Mouse (Mus musculus) CH12.LX (cell line): ENCODE measurements at regions not wholly inside any gene's neighbourhood (a gene's known extent, or its start where the extent isn't known, plus 50 kb on each side); places are given as distances from the start of the nearest gene placed in this dataset.

Experiments used
- DNase-seq: peaks from one replicate; pipeline ENCODE4 v3.0.0-alpha.2; 2013; ENCODE audit errors: extremely low read depth
- H3K27ac ChIP-seq: 2 replicates; pipeline ENCODE4 v1.5.1; 2012; ENCODE audit warnings: low read depth, mild to moderate bottlenecking, control low read depth, moderate library complexity; ENCODE audit not compliant: insufficient read depth
- H3K27me3 ChIP-seq: replicated peaks from 2 replicates; pipeline ENCODE3; 2012; ENCODE audit warnings: inconsistent platforms
- H3K36me3 ChIP-seq, 2 experiments: replicated peaks in 1 of 2; 2 replicates each; pipeline versions ENCODE3 to v1.6.1; 2012; ENCODE audit warnings: inconsistent platforms in 1 of 2, low read length in 1 of 2, mild to moderate bottlenecking in 1 of 2, mixed read lengths in 1 of 2, moderate library complexity in 1 of 2; ENCODE audit not compliant: control insufficient read depth in 1 of 2, insufficient read depth in 1 of 2
- H3K4me1 ChIP-seq, 2 experiments: 2 replicates each; pipeline ENCODE4 v1.6.1; 2012; ENCODE audit warnings: inconsistent platforms in 1 of 2, moderate library complexity in 1 of 2; ENCODE audit not compliant: insufficient read depth in 2 of 2, control insufficient read depth in 1 of 2
- H3K4me2 ChIP-seq: 2 replicates; pipeline ENCODE4 v1.6.1; 2012; ENCODE audit warnings: low read depth, mild to moderate bottlenecking, control low read depth; ENCODE audit not compliant: poor library complexity, insufficient read depth, severe bottlenecking
- H3K4me3 ChIP-seq, 3 experiments: fragments of 150-350 bp in 1 of 3; sonication (generic) in 1 of 3; replicated peaks in 1 of 3; 2 replicates each; pipeline versions ENCODE3 to v1.5.1; 2011 to 2012; ENCODE audit warnings: low read depth in 2 of 3, low read length in 2 of 3, mild to moderate bottlenecking in 2 of 3, moderate library complexity in 2 of 3, control low read depth in 1 of 3, improper control_type of control experiment in 1 of 3, inconsistent platforms in 1 of 3, mixed read lengths in 1 of 3; ENCODE audit not compliant: poor library complexity in 1 of 3
- H3K79me2 ChIP-seq: replicated peaks from 2 replicates; pipeline ENCODE4 v1.6.1; 2012; ENCODE audit warnings: mild to moderate bottlenecking, moderate library complexity; ENCODE audit not compliant: control insufficient read depth, poor library complexity, insufficient read depth, severe bottlenecking; ENCODE audit errors: extremely low read depth
- H3K9ac ChIP-seq: 2 replicates; pipeline ENCODE4 v1.6.1; 2012; ENCODE audit warnings: low read depth, mild to moderate bottlenecking, control low read depth, moderate library complexity; ENCODE audit not compliant: insufficient read depth
- H3K9me3 ChIP-seq: replicated peaks from 2 replicates; pipeline ENCODE3; 2012; ENCODE audit warnings: low read length, inconsistent platforms, mixed read lengths
- BHLHE40 ChIP-seq: IDR thresholded peaks from 2 replicates; pipeline ENCODE4 v1.6.1; 2011; ENCODE audit warnings: mild to moderate bottlenecking, low read depth, low read length, improper control_type of control experiment
- CHD1 ChIP-seq: IDR thresholded peaks from 2 replicates; pipeline ENCODE4 v1.6.1; 2012; ENCODE audit warnings: low read depth, low read length, improper control_type of control experiment, inconsistent platforms
- CTCF ChIP-seq, 2 experiments: IDR thresholded peaks in 1 of 2; conservative IDR thresholded peaks in 1 of 2; 2 replicates each; pipeline ENCODE4 v1.5.1; 2011 to 2012; ENCODE audit warnings: low read depth in 2 of 2, low read length in 2 of 2, improper control_type of control experiment in 1 of 2, inconsistent platforms in 1 of 2, mild to moderate bottlenecking in 1 of 2, moderate library complexity in 1 of 2
- HCFC1 ChIP-seq: IDR thresholded peaks from 2 replicates; pipeline ENCODE4 v1.6.1; 2012; ENCODE audit warnings: low read depth, mild to moderate bottlenecking, inconsistent platforms, low read length, improper control_type of control experiment
- JUN ChIP-seq: IDR thresholded peaks from 2 replicates; pipeline ENCODE4 v1.6.1; 2011; ENCODE audit warnings: low read depth, mild to moderate bottlenecking, low read length, improper control_type of control experiment, moderate library complexity; ENCODE audit not compliant: insufficient read depth
- KAT2A ChIP-seq: IDR thresholded peaks from 2 replicates; pipeline ENCODE4 v1.6.1; 2012; ENCODE audit warnings: low read length, improper control_type of control experiment, inconsistent platforms; ENCODE audit not compliant: insufficient replicate concordance
- MAFK ChIP-seq: IDR thresholded peaks from 2 replicates; pipeline ENCODE4 v1.6.1; 2011; ENCODE audit warnings: low read length, improper control_type of control experiment; ENCODE audit not compliant: insufficient replicate concordance
- MAZ ChIP-seq: IDR thresholded peaks from 2 replicates; pipeline ENCODE4 v1.6.1; 2012; ENCODE audit warnings: low read depth, mild to moderate bottlenecking, inconsistent platforms, low read length, improper control_type of control experiment, moderate library complexity
- MEF2A ChIP-seq: IDR thresholded peaks from 2 replicates; pipeline ENCODE4 v1.6.1; 2014; ENCODE audit warnings: low read depth, mild to moderate bottlenecking, inconsistent platforms, low read length, improper control_type of control experiment, borderline replicate concordance
- PAX5 ChIP-seq: IDR thresholded peaks from 2 replicates; pipeline ENCODE4 v1.6.1; 2012; ENCODE audit warnings: low read length, inconsistent platforms, mixed read lengths
- POLR2A ChIP-seq: IDR thresholded peaks from 2 replicates; pipeline ENCODE4 v1.6.1; 2011; ENCODE audit warnings: low read depth, mild to moderate bottlenecking, improper control_type of control experiment, low read length
- POLR2AphosphoS2 ChIP-seq: IDR thresholded peaks from 2 replicates; pipeline ENCODE4 v1.6.1; 2011; ENCODE audit warnings: low read depth, low read length, improper control_type of control experiment
- RAD21 ChIP-seq: IDR thresholded peaks from 2 replicates; pipeline ENCODE4 v1.6.1; 2011; ENCODE audit warnings: low read depth, mild to moderate bottlenecking, low read length, improper control_type of control experiment, moderate library complexity
- TBP ChIP-seq: conservative IDR thresholded peaks from 2 replicates; pipeline ENCODE4 v1.6.1; 2011; ENCODE audit warnings: low read depth, low read length, improper control_type of control experiment
- ZMIZ1 ChIP-seq: IDR thresholded peaks from 2 replicates; pipeline ENCODE4 v1.6.1; 2012; ENCODE audit warnings: low read depth, mild to moderate bottlenecking, inconsistent platforms, low read length, improper control_type of control experiment
- dilution Hi-C: fragments of 300-500 bp; cut with MboI; formaldehyde crosslinking; loops from 2 replicates; pipeline ENCODE4 v1.14.3; 2020; ENCODE audit warnings: low sequenced_read_pairs; ENCODE audit not compliant: extremely low pct_unique_long_range_greater_than_20kb, extremely low pct_ligation_motif_present
- in situ Hi-C: fragments of 300-500 bp; cut with MboI; formaldehyde crosslinking; loops from 3 replicates; pipeline ENCODE4 v1.14.3; 2019; ENCODE audit warnings: low sequenced_read_pairs, low pct_ligation_motif_present, low pct_unique_long_range_greater_than_20kb, mixed read lengths

- Histone ChIP-seq H3K79me2 (no peaks in the 10 kb centered on the region), H3K9ac (no peak overlapping the region), H3K9me3 (no peaks in the 10 kb centered on the region), H3K27me3 (no peaks in the 10 kb centered on the region), H3K4me3 (no peak overlapping the region), H3K4me2 (peak overlapping the region; percentile 39), H3K4me1 (peaks cover 0 to 2% of the 10 kb centered on the region in 2 experiments; a peak in 1 of 4 replicates), H3K27ac (no peak overlapping the region), H3K36me3 (no peaks in the 10 kb centered on the region)
- TF ChIP-seq ZMIZ1 (no peak), CHD1 (no peak), MEF2A (no peak), MAFK (peak; percentile 89)
- DNase-seq = no peak
- in situ Hi-C loops (no loop called here), dilution Hi-C loops (no loop called here)
Measured at GRCm38 (mm10) chr2:39338832-39339649, 112.8 kb upstream of the Ppp6c start.

- dilution Hi-C loops = no loop called here
- H3K27me3 ChIP-seq = no peaks in the 10 kb centered on the region
- DNase-seq = no peak
- TF ChIP-seq CTCF (conservative IDR thresholded peaks at IDR 0.05 in 1 of 2, IDR thresholded peaks at IDR 0.05 in 1 of 2; ENCODE audit: low read depth in 2 of 2, low read length in 2 of 2) (no peak), JUN (no peak), MEF2A (no peak), PAX5 (no peak), TBP (no peak), MAZ (no peak), ZMIZ1 (no peak), BHLHE40 (no peak)
- peaks cover 0 to 2% of the 10 kb centered on the region in 2 experiments; a peak in 1 of 4 replicates for H3K4me1 ChIP-seq
- H3K36me3 ChIP-seq = no peaks in the 10 kb centered on the region
- no peak overlapping the region for H3K27ac ChIP-seq
- H3K79me2 ChIP-seq = no peaks in the 10 kb centered on the region
- in situ Hi-C loops = no loop called here
- H3K4me2 ChIP-seq = no peak overlapping the region
- H3K9ac ChIP-seq = no peak overlapping the region
- no peak overlapping the region for H3K4me3 ChIP-seq
- H3K9me3 ChIP-seq = no peaks in the 10 kb centered on the region
Measured at GRCm38 (mm10) chr2:39337524-39337923, 111.3 kb upstream of the Ppp6c start.

GRCm38 (mm10) chr2:39325715-39326493 lies 99.7 kb upstream of the Ppp6c start:
- peak overlapping the region; percentile 47 to 58 (median 54) for H3K4me3 ChIP-seq
- H3K4me1 ChIP-seq = peaks cover 0 to 10% of the 10 kb centered on the region in 2 experiments; a peak in 2 of 4 replicates
- H3K36me3 ChIP-seq = no peaks in the 10 kb centered on the region
- no peaks in the 10 kb centered on the region for H3K79me2 ChIP-seq
- dilution Hi-C loops = no loop called here
- in situ Hi-C loops = no loop called here
- no peak overlapping the region for H3K27ac ChIP-seq
- no peak for TF ChIP-seq POLR2A
- TF ChIP-seq KAT2A = no peak
- no peak for TF ChIP-seq HCFC1
- TF ChIP-seq TBP = no peak
- peak; percentile 19; the same call in 1 of the 2 replicates for TF ChIP-seq BHLHE40
- no peak for TF ChIP-seq RAD21
- TF ChIP-seq POLR2AphosphoS2 = no peak
- TF ChIP-seq, all 38 proteins: peak for 1
- peak; percentile 34 for DNase-seq
- H3K9me3 ChIP-seq = no peaks in the 10 kb centered on the region
- peak overlapping the region; percentile 36 for H3K9ac ChIP-seq
- H3K27me3 ChIP-seq = no peaks in the 10 kb centered on the region
- H3K4me2 ChIP-seq = peak overlapping the region; percentile 98
